Mouse (Mus musculus): Measurements from ENCODE around the gene Sart3. TPM values are rescaled to one million over a fixed set of nuclear protein-coding genes. Genes with fewer than 3 reads are reported as not detected.

Sart3 gene
- total and polyA plus RNA-seq, 2 experiments from 2014 or later, result 26.4 to 34.7 TPM

DNA sequence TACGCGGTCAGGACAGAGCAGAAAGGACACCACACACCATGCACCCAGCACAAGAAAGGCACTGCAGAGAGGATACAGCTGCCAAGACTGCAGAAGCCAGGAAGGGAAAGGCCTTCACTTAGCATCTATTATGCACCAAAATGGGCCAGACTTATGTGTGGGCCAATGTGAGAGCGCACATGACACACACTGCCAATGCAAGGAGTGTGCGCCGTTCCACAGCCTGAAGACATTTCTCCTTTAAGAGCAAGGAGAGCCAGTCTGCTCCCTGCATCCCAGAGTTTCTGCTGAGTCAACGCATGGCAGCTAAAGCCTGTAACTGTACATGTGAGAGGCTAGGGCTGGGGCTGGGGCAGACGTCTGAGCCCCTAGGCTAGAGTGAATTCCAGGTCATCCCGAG lies 3.5 kb downstream of the Sart3 start:
- TF ChIP-seq CTCF (IDR thresholded peaks at IDR 0.05; ENCODE audit: low read depth), result no peak
- 93% methylated on average over 8 of the region's 8 CpGs for WGBS

DNA sequence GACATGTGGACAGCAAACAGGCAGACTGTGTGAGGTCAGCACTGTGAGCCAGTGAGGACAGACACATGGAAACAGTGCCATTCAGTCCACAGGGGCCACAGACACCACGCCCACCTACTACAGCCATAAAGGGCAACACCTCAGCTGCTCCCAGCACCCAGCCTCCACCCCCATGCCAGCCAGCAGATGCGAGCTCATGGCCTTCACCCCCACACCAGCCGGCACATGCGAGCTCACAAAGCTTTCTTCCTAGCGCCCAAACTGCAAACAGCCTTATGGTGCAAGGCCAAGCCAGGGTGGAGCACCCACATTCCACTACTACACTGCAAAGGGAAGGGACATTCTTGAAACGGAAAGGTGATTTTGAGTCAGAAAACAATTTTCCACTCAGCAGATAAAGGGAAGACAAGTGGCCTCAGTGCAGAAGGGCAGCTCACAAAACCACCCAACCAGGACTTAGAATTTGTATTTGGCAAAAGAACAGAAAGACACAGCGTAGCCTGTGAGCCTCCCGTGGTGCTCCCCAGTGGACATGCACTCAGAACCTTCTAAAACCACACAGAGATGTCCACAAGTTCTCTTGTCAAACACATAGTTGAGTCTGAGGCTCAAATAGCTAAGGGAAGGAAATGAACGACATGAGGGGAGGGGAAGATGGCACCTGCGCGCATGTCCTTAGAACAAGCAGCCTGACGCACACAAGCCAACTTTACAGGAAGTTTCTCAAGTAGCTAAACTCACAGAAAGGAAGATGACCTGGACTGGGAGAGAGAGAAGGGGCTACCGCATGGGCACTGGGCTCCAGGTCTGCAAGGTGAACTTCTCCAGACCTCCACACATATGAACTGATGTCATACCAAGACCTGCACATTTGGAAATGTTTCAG lies 6.4 kb downstream of the Sart3 start:
- 90% methylated on average over 13 of the region's 13 CpGs for WGBS
- Histone ChIP-seq H3K9me3 (ENCODE audit: low read length) (no peaks in the 10 kb centered on the region), H3K4me3 (ENCODE audit: low read length) (no peak overlapping the region), H3K27me3 (ENCODE audit: insufficient read depth, low read length) (no peaks in the 10 kb centered on the region), H3K9ac (replicated peaks; ENCODE audit: low read length) (no peak overlapping the region), H3K4me1 (ENCODE audit: insufficient read depth, low read length) (peaks cover 12% of the 10 kb centered on the region), H3K36me3 (ENCODE audit: insufficient read depth, low read length) (peaks cover 16% of the 10 kb centered on the region; the same call in 1 of the 2 replicates), H3K4me2 (ENCODE audit: low read depth, low read length) (no peak overlapping the region), H3K27ac (no peak overlapping the region)
- no peak for TF ChIP-seq CTCF (IDR thresholded peaks at IDR 0.05; ENCODE audit: low read depth)
- no peak for ATAC-seq
- DNase-seq (ENCODE audit: low spot score), result no peak

More for the DNA sequence above, 3.5 kb downstream of the Sart3 start:
- Histone ChIP-seq H3K9ac (replicated peaks; ENCODE audit: low read length) (no peak overlapping the region), H3K4me3 (ENCODE audit: low read length) (no peak overlapping the region), H3K27me3 (ENCODE audit: insufficient read depth, low read length) (no peaks in the 10 kb centered on the region), H3K9me3 (ENCODE audit: low read length) (no peaks in the 10 kb centered on the region), H3K27ac (no peak overlapping the region), H3K4me1 (ENCODE audit: insufficient read depth, low read length) (peaks cover 12% of the 10 kb centered on the region), H3K4me2 (ENCODE audit: low read depth, low read length) (no peak overlapping the region), H3K36me3 (ENCODE audit: insufficient read depth, low read length) (peaks cover 14% of the 10 kb centered on the region; the same call in 1 of the 2 replicates)
- DNase-seq (ENCODE audit: low spot score), result no peak
- no peak for ATAC-seq

DNA sequence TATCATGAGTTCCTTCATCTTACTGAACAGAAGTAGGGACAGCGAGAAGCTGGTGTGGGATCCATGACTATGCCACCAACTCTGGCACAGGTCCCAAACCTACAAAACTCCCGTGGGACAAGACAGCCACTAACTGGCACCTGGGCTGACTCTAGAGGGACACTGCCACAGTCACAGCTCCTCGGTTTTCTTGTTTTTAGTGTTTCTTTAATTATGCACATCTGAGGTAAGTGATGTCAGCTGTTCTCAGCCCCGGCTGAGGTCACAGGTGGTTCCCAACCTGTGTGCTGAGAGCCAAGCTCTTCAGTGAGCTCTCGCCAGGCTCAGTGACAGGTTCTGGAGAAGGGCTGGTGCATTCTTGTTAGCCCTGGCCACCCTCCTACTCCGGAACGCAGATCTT lies 7.9 kb downstream of the Sart3 start:
- Histone ChIP-seq H3K9ac (replicated peaks; ENCODE audit: low read length) (no peak overlapping the region), H3K4me3 (ENCODE audit: low read length) (no peak overlapping the region), H3K27ac (no peak overlapping the region), H3K4me2 (ENCODE audit: low read depth, low read length) (no peak overlapping the region), H3K36me3 (ENCODE audit: insufficient read depth, low read length) (peaks cover 27% of the 10 kb centered on the region; the same call in 1 of the 2 replicates), H3K27me3 (ENCODE audit: insufficient read depth, low read length) (no peaks in the 10 kb centered on the region), H3K4me1 (ENCODE audit: insufficient read depth, low read length) (no peaks in the 10 kb centered on the region), H3K9me3 (ENCODE audit: low read length) (no peaks in the 10 kb centered on the region)
- no peak for TF ChIP-seq CTCF (IDR thresholded peaks at IDR 0.05; ENCODE audit: low read depth)
- ATAC-seq (no peak), DNase-seq (ENCODE audit: low spot score) (no peak)
- WGBS, result 91% methylated on average over 7 of the region's 7 CpGs

GRCm38 (mm10) chr5:113761585-113761984 lies 10.7 kb downstream of the Sart3 start:
- no peak overlapping the region for H3K27ac ChIP-seq
- no peak for DNase-seq (ENCODE audit: low spot score)
- H3K9ac ChIP-seq (replicated peaks; ENCODE audit: low read length), result no peak overlapping the region
- H3K4me3 ChIP-seq (ENCODE audit: low read length), result no peak overlapping the region
- WGBS, result 96% methylated on average over 2 of the region's 2 CpGs
- no peaks in the 10 kb centered on the region for H3K4me1 ChIP-seq (ENCODE audit: insufficient read depth, low read length)
- no peak overlapping the region for H3K4me2 ChIP-seq (ENCODE audit: low read depth, low read length)
- no peaks in the 10 kb centered on the region for H3K27me3 ChIP-seq (ENCODE audit: insufficient read depth, low read length)
- no peaks in the 10 kb centered on the region for H3K9me3 ChIP-seq (ENCODE audit: low read length)
- peaks cover 49% of the 10 kb centered on the region for H3K36me3 ChIP-seq (ENCODE audit: insufficient read depth, low read length)
- no peak for ATAC-seq
- TF ChIP-seq CTCF (IDR thresholded peaks at IDR 0.05; ENCODE audit: low read depth), result no peak

DNA sequence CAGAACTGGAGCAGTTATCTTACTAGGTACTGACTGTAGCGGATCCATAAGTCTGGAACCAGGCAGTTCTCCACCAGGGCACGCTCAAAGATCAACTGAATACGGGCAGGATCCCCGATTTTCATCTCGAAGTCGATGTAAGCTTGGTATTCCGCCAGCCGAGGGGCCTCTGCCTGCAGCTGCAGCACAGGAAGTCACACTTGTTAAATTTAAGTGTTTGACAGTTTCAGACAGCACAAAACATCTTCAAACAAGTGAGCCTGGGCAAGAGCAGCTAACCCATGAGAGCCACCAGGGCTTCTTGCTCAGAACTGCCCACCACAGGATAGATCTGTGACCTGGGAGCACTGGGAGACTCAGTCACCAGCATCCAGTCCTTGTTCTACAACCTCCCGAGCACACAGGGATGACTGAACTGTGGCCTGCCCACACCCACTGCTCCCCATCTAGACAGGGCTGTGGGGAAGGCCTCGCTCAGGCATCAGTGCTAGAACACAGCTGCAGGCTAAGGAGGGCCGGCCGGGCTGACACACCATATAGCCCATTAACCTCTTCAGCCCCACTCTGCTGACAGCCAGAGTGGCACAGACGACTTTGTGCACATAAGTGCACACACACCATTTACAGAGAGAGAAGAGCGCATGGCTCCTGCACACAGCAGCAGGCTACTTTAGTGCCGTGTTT lies 16.8 kb downstream of the Sart3 start:
- Histone ChIP-seq H3K27ac (no peak overlapping the region), H3K4me3 (ENCODE audit: low read length) (no peak overlapping the region), H3K9ac (replicated peaks; ENCODE audit: low read length) (no peak overlapping the region), H3K9me3 (ENCODE audit: low read length) (no peaks in the 10 kb centered on the region), H3K4me1 (ENCODE audit: insufficient read depth, low read length) (no peaks in the 10 kb centered on the region), H3K27me3 (ENCODE audit: insufficient read depth, low read length) (no peaks in the 10 kb centered on the region), H3K4me2 (ENCODE audit: low read depth, low read length) (no peak overlapping the region), H3K36me3 (ENCODE audit: insufficient read depth, low read length) (peaks cover 91% of the 10 kb centered on the region)
- no peak for TF ChIP-seq CTCF (IDR thresholded peaks at IDR 0.05; ENCODE audit: low read depth)
- 91% methylated on average over 15 of the region's 15 CpGs for WGBS
- no peak for DNase-seq (ENCODE audit: low spot score)
- no peak for ATAC-seq

GRCm38 (mm10) chr5:113751521-113752157 lies 20.7 kb downstream of the Sart3 start:
- H3K27ac ChIP-seq, result no peak overlapping the region
- TF ChIP-seq CTCF (IDR thresholded peaks at IDR 0.05; ENCODE audit: low read depth), result no peak
- H3K36me3 ChIP-seq (ENCODE audit: insufficient read depth, low read length), result peaks cover 94% of the 10 kb centered on the region
- H3K9ac ChIP-seq (replicated peaks; ENCODE audit: low read length), result no peak overlapping the region
- H3K27me3 ChIP-seq (ENCODE audit: insufficient read depth, low read length), result no peaks in the 10 kb centered on the region
- WGBS, result 82% methylated on average over 9 of the region's 9 CpGs
- ATAC-seq (no peak), DNase-seq (ENCODE audit: low spot score) (no peak)
- no peak overlapping the region for H3K4me3 ChIP-seq (ENCODE audit: low read length)
- no peaks in the 10 kb centered on the region for H3K4me1 ChIP-seq (ENCODE audit: insufficient read depth, low read length)
- no peaks in the 10 kb centered on the region for H3K9me3 ChIP-seq (ENCODE audit: low read length)
- no peak overlapping the region for H3K4me2 ChIP-seq (ENCODE audit: low read depth, low read length)

Measured in hindbrain, postnatal 0 days (tissue).